Mouse (Mus musculus) heart, embryonic 12.5 days (tissue): Measurements from ENCODE around the gene Cdk5r2. TPM values are rescaled to one million over a fixed set of nuclear protein-coding genes. Genes with fewer than 3 reads are reported as not detected.
A peak's percentile ranks its signal among the peaks of the same experiment; 100 is the strongest.

ENCODE experiments used
- ATAC-seq: fragments of 200-750 bp; cut with Nextera tagmentation; 2 replicates; pipeline ENCODE4 v1.8.0; 2017; ENCODE audit warnings: moderate TSS enrichment, moderate library complexity; ENCODE audit not compliant: insufficient number of reproducible peaks, low FRiP score
- H3K27ac ChIP-seq: fragments of 300-500 bp; sonication (generic); 2 replicates; pipeline ENCODE4 v1.5.1; 2016; ENCODE audit warnings: mild to moderate bottlenecking, moderate library complexity; ENCODE audit not compliant: poor library complexity, severe bottlenecking
- H3K27me3 ChIP-seq: fragments of 300-500 bp; sonication (generic); replicated peaks from 2 replicates; pipeline ENCODE4 v1.6.1; 2016; ENCODE audit warnings: mild to moderate bottlenecking, moderate library complexity
- H3K36me3 ChIP-seq: fragments of 300-500 bp; sonication (generic); 2 replicates; pipeline ENCODE4 v1.6.1; 2016; ENCODE audit warnings: mild to moderate bottlenecking, moderate library complexity
- H3K4me1 ChIP-seq: fragments of 300-500 bp; sonication (generic); replicated peaks from 2 replicates; pipeline ENCODE4 v1.6.1; 2016; ENCODE audit warnings: mild to moderate bottlenecking
- H3K4me2 ChIP-seq: fragments of 300-500 bp; sonication (generic); 2 replicates; pipeline ENCODE4 v1.6.1; 2016; ENCODE audit warnings: mild to moderate bottlenecking, moderate library complexity
- H3K4me3 ChIP-seq: fragments of 300-500 bp; sonication (generic); 2 replicates; pipeline ENCODE4 v1.5.1; 2016; ENCODE audit warnings: mild to moderate bottlenecking
- H3K9ac ChIP-seq: fragments of 300-500 bp; sonication (generic); 2 replicates; pipeline ENCODE4 v1.6.1; 2016; ENCODE audit warnings: mild to moderate bottlenecking, moderate library complexity
- H3K9me3 ChIP-seq: fragments of 300-500 bp; sonication (generic); replicated peaks from 2 replicates; pipeline ENCODE4 v1.6.1; 2016; ENCODE audit warnings: mild to moderate bottlenecking, moderate library complexity
- WGBS: fragments of 180-500 bp; shearing (Covaris S2); methylation state at CpG from one replicate; pipeline ENCODE4 v1.1.7; 2016; 5-methylcytosine and 5-hydroxymethylcytosine counted together
- microRNA counts: library from miRNA; unstranded; fragments of <30 nt; microRNA quantifications from one replicate; lab custom pipeline; 2017
- microRNA-seq: library from miRNA; unstranded; fragments of <30 nt; microRNA quantifications from one replicate; pipeline ENCODE4, GENCODE M21; 2017
- polyA plus RNA-seq: library from polyadenylated mRNA; unstranded; fragments of >200 nt; fragmentation: Nextera tagmentation; extraction: Ambion mirVana; gene quantifications from 2 replicates; pipeline ENCODE4 v1.2.1, GENCODE M21; 2016

The Cdk5r2 gene
- polyA plus RNA-seq, 1 experiment from 2014 or later = not detected

DNA sequence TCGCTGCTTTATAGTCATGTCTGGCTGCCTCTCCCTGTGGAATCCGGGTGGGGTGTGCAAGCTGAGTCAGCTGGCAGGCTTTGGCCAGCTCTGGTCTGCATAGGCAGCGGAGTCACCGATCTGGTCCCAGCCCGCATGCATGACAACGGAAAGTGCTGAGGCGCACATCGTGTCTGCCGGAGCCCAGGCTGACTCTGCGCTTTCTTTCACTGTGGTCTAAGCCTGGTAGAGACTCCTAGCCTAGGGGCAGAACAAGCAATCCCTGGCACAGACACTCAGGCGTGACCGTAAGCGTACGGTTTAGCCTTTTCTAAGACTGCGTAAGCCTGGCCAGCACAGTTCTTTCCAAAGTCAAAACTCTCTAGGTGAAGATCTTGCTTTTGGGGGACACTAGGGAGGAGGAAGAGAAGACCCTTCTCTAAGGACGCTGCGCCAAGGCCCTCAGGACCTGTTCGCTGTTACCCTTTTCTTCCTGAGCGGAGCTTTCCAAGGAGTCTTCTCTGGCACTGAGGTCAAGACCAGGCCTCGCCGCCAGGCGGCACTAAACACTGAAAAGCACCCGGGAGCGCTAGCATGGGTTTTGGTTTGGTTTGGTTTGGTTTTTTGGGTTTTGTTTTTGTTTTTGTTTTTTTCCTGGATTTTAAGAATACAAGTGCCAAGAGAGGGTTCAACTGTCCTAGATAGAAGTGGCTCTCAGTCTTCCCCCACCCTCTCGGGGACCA, 38.6 kb downstream of the Cdk5r2 start, which contains the start of gene Cryba2:
Cryba2 (minus strand) TSS at position 10 of the 722 bp plus-strand sequence.
- ATAC-seq = no peak
- no peak within 1 kb of the TSS for H3K27ac ChIP-seq
- H3K27me3 ChIP-seq = peaks cover 90% of the 10 kb centered on the region
- no peaks in the 10 kb centered on the region for H3K9me3 ChIP-seq
- H3K4me2 ChIP-seq = 0 out of 2 replicates have a peak within 1 kb of the TSS, but pooled peaks have one; percentile 4
- WGBS = 4% methylated on average over 25 of the region's 25 CpGs
- H3K4me1 ChIP-seq = peaks cover 17% of the 10 kb centered on the region
- no peaks in the 10 kb centered on the region for H3K36me3 ChIP-seq
- no peak within 1 kb of the TSS for H3K9ac ChIP-seq
- H3K4me3 ChIP-seq = 0 out of 2 replicates have a peak within 1 kb of the TSS, but pooled peaks have one; percentile 2

DNA sequence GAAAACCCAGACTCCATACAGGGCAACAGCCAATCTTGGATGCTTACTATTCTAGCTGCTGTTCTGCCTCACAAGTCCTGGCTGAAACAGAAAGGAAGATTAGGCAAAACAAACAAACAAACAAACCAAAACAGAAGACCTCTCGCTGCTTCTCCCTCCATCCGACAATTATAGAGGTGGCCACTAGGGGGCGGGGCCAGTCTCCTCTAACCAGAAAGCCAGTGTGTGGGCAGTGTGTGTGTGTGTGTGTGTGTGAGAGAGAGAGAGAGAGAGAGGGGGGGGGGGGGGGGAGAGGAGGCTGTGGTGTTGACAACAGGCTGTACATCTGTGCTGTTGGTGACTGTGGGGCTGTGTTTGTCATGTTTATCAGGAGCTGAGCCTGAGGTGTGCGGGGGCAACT, 40.2 kb downstream of the Cdk5r2 start:
- no peak overlapping the region for H3K27ac ChIP-seq
- H3K9me3 ChIP-seq = no peaks in the 10 kb centered on the region
- no peak overlapping the region for H3K4me2 ChIP-seq
- WGBS = 17% methylated on average over 4 of the region's 4 CpGs
- no peak for ATAC-seq
- no peak overlapping the region for H3K4me3 ChIP-seq
- no peak overlapping the region for H3K9ac ChIP-seq
- H3K36me3 ChIP-seq = no peaks in the 10 kb centered on the region
- peaks cover 98% of the 10 kb centered on the region for H3K27me3 ChIP-seq
- H3K4me1 ChIP-seq = peaks cover 25% of the 10 kb centered on the region

GRCm38 (mm10) chr1:74897976-74898375, 43.2 kb downstream of the Cdk5r2 start:
- H3K4me2 ChIP-seq = no peak overlapping the region
- no peaks in the 10 kb centered on the region for H3K9me3 ChIP-seq
- H3K27ac ChIP-seq = no peak overlapping the region
- H3K36me3 ChIP-seq = no peaks in the 10 kb centered on the region
- peaks cover 29% of the 10 kb centered on the region for H3K4me1 ChIP-seq
- WGBS = 3% methylated on average over 7 of the region's 7 CpGs
- H3K4me3 ChIP-seq = no peak overlapping the region
- H3K9ac ChIP-seq = no peak overlapping the region
- ATAC-seq = no peak
- H3K27me3 ChIP-seq = peaks cover 98% of the 10 kb centered on the region

GRCm38 (mm10) chr1:74898656-74899431, 44.1 kb downstream of the Cdk5r2 start:
- Histone ChIP-seq H3K4me1 (peaks cover 25% of the 10 kb centered on the region), H3K9me3 (no peaks in the 10 kb centered on the region), H3K27me3 (peaks cover 98% of the 10 kb centered on the region), H3K4me3 (no peak overlapping the region), H3K9ac (0 out of 2 replicates have a peak overlapping the region, but pooled peaks have one; percentile 27), H3K27ac (no peak overlapping the region), H3K36me3 (no peaks in the 10 kb centered on the region), H3K4me2 (peak overlapping the region; percentile 14; the same call in 1 of the 2 replicates)
- WGBS = 5% methylated on average over 6 of the region's 10 CpGs
- 0 out of 2 replicates have a peak, but pooled peaks have one; percentile 23 for ATAC-seq

DNA sequence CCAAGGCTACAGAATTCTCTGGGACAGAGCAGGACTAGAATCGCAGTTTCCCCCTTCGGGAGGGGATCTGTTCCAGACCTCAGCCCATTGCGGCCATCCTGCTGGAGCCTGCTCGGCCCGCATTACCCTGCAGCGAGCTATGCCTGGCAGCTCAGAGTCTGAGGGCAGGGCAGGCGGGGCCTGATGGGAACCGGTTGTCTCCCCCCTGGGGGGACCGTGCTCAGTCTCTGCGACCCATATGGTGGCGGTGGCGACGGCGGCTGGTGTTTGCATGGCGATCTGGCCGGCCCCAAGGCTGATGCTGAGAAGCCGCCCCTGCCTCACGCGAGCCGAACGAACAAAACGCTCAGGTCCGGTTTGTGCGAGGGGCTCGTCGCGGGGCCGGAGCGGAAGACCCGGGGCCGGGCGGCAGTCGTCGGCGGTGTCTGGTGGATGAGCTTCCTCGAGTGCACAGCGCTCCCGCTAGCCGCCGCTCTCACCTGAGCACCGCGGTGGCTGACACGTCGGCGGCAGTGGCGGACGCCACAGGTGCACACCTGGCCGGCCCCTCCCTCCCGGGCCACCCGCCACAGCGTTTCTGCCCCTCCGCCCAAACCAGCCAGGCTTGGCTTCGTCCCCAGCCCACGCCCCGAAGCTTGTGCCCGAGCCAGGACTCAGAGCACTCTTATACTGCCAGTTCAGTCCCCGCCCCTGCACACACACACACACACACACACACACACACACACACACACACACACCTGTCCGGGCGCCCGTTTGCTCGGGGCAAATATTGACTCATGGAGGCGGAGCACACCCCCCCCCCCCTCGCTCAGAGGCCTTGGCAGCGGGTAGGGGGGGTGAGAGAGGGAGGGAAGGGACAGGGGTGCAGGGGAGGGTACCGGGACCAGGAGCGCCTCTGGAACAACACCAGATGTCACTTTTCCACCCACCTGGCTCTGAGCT, 45.9 kb downstream of the Cdk5r2 start:
- H3K4me1 ChIP-seq = peaks cover 25% of the 10 kb centered on the region
- no peak for ATAC-seq
- no peaks in the 10 kb centered on the region for H3K9me3 ChIP-seq
- under 1% methylated on average over 64 of the region's 66 CpGs for WGBS
- peak overlapping the region; percentile 41 for H3K4me3 ChIP-seq
- H3K9ac ChIP-seq = peak overlapping the region; percentile 32; the same call in 1 of the 2 replicates
- H3K4me2 ChIP-seq = peak overlapping the region; percentile 71
- peaks cover 99% of the 10 kb centered on the region for H3K27me3 ChIP-seq
- no peak overlapping the region for H3K27ac ChIP-seq
- no peaks in the 10 kb centered on the region for H3K36me3 ChIP-seq

GRCm38 (mm10) chr1:74901686-74902085, 47.0 kb downstream of the Cdk5r2 start:
- peaks cover 25% of the 10 kb centered on the region for H3K4me1 ChIP-seq
- no peaks in the 10 kb centered on the region for H3K36me3 ChIP-seq
- peaks cover 99% of the 10 kb centered on the region for H3K27me3 ChIP-seq
- ATAC-seq = no peak
- no peak overlapping the region for H3K9ac ChIP-seq
- H3K9me3 ChIP-seq = no peaks in the 10 kb centered on the region
- no peak overlapping the region for H3K4me3 ChIP-seq
- H3K27ac ChIP-seq = no peak overlapping the region
- no peak overlapping the region for H3K4me2 ChIP-seq
- WGBS = 2% methylated on average over 3 of the region's 3 CpGs

DNA sequence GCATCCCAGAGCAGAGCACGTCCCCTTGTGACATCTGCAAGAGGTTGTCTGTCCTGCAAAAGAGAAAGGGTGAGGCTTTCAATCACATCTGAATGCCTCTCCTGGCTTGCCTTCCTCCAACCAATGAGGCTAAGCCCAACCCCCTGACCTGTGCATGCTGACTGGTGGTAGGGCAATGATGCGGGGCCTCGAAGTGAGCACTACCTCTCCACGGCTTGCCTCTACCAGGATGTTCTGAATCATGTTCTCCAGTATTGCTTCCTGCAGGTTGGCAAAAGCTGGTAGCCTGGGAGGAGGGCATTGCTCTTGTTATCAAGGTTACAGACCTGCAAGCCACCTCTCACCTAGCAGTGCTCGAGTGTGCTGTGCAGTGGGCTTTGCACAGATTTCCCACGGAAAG, 47.5 kb downstream of the Cdk5r2 start:
- no peaks in the 10 kb centered on the region for H3K36me3 ChIP-seq
- peaks cover 25% of the 10 kb centered on the region for H3K4me1 ChIP-seq
- H3K27me3 ChIP-seq = peaks cover 97% of the 10 kb centered on the region
- no peak overlapping the region for H3K27ac ChIP-seq
- no peak overlapping the region for H3K9ac ChIP-seq
- ATAC-seq = no peak
- 18% methylated on average over 6 of the region's 6 CpGs for WGBS
- H3K4me3 ChIP-seq = no peak overlapping the region
- no peak overlapping the region for H3K4me2 ChIP-seq
- no peaks in the 10 kb centered on the region for H3K9me3 ChIP-seq

MicroRNAs encoded within 50 kb of the gene (microRNA counts, 519-probe panel; counts per million panel counts)
- not detected for microRNA mmu-miR-375 (lab: Ali Mortazavi, UCI)

Small RNAs within 50 kb of the gene (microRNA-seq; reads per million reads assigned to microRNA genes)
- gene Mir375 = 60.6 reads per million, percentile 46 among the genes with 10 or more reads in this experiment

Other genes with a start within 250 kb of the Cdk5r2 start
- gene Ttll4, start 193.2 kb upstream of the Cdk5r2 start, polyA plus RNA-seq = 25.1 and 25.8 TPM in 2 replicates
- gene Cyp27a1, start 141.4 kb upstream of the Cdk5r2 start, polyA plus RNA-seq = 13.5 and 13.8 TPM in 2 replicates
- gene Prkag3, start 105.7 kb upstream of the Cdk5r2 start, polyA plus RNA-seq = 6.0 and 7.2 TPM in 2 replicates
- 0.41 and 1.3 TPM in 2 replicates for gene Wnt6, start 83.0 kb upstream of the Cdk5r2 start, polyA plus RNA-seq
- 0.28 TPM in 1 of 2 replicates, not detected in the other for gene Wnt10a, start 63.4 kb upstream of the Cdk5r2 start, polyA plus RNA-seq
- 3.9 and 4.0 TPM in 2 replicates for gene Fev, start 30.5 kb downstream of the Cdk5r2 start, polyA plus RNA-seq
- not detected in 2 replicates for gene Cryba2, start 38.2 kb downstream of the Cdk5r2 start, polyA plus RNA-seq
- not detected in 2 replicates for gene Cfap65, start 80.7 kb downstream of the Cdk5r2 start, polyA plus RNA-seq
- gene Ihh, start 96.7 kb downstream of the Cdk5r2 start, polyA plus RNA-seq = 0.06 and 0.14 TPM in 2 replicates